Mouse (Mus musculus) lung, adult 2 months (tissue): Measurements from ENCODE around the gene Eif4g3.

Experiments
- CTCF ChIP-seq: fragments of 200-500 bp; IDR thresholded peaks from 2 replicates; pipeline ENCODE4 v1.5.1; 2011; ENCODE audit warnings: mild to moderate bottlenecking, low read length, control low read depth; ENCODE audit not compliant: insufficient read depth
- POLR2A ChIP-seq: fragments of 200-500 bp; IDR thresholded peaks from 2 replicates; pipeline ENCODE4 v1.6.1; 2011; ENCODE audit warnings: low read depth, mild to moderate bottlenecking, control low read depth, low read length, borderline replicate concordance; ENCODE audit errors: extremely low read depth

GRCm38 (mm10) chr4:138131226-138131625, 138.4 kb downstream of the Eif4g3 start:
- no peak for TF ChIP-seq CTCF
- TF ChIP-seq POLR2A: no peak
